Mouse (Mus musculus) gonadal fat pad, adult 2 months (tissue): ENCODE data around the gene Mpp5. TPM values are rescaled to one million over a fixed set of nuclear protein-coding genes. Genes with fewer than 3 reads are reported as not detected.

Source experiments
- DNase-seq: peaks from one replicate; pipeline ENCODE4 v3.0.0-alpha.2; 2012; ENCODE audit warnings: low read depth
- polyA plus RNA-seq: library from polyadenylated mRNA; depleted of rRNA; stranded (reverse); fragments of >200 nt; gene quantifications from 2 replicates; pipeline ENCODE4 v1.2.3, GENCODE M21; 2012; rRNA removed

Mpp5 gene
- polyA plus RNA-seq, 1 experiment: 5.1 TPM

GRCm38 (mm10) chr12:78842429-78842828 is 93.7 kb downstream of the Mpp5 start:
- DNase-seq: peak; percentile 77

GRCm38 (mm10) chr12:78848246-78848645 is 99.5 kb downstream of the Mpp5 start:
- peak; percentile 80 for DNase-seq

GRCm38 (mm10) chr12:78860921-78861495 is 112.3 kb downstream of the Mpp5 start:
- no peak for DNase-seq

- peak; percentile 92 for DNase-seq
Observed at GRCm38 (mm10) chr12:78861496-78862253, 113.0 kb downstream of the Mpp5 start, which contains the start of the genes Atp6v1d and Eif2s1. Gene Atp6v1d (minus strand): TSS chr12:78861638. Gene Eif2s1 (plus strand): TSS chr12:78861819.

- no peak for DNase-seq
Observed at GRCm38 (mm10) chr12:78862254-78862730, 113.6 kb downstream of the Mpp5 start.

- no peak for DNase-seq
Observed at GRCm38 (mm10) chr12:78865434-78865833, 116.7 kb downstream of the Mpp5 start.

GRCm38 (mm10) chr12:78868115-78868514 is 119.4 kb downstream of the Mpp5 start:
- DNase-seq: no peak

- DNase-seq: no peak
Observed at GRCm38 (mm10) chr12:78874581-78874980, 125.9 kb downstream of the Mpp5 start.

- DNase-seq: no peak
Observed at GRCm38 (mm10) chr12:78890062-78890461, 141.4 kb downstream of the Mpp5 start.

Other genes with a start within 250 kb of the Mpp5 start
- gene Fam71d, start 57.4 kb upstream of the Mpp5 start, polyA plus RNA-seq: 0.66 and 2.4 TPM in 2 replicates
- 30.0 and 31.4 TPM in 2 replicates for gene Atp6v1d, start 112.7 kb downstream of the Mpp5 start, polyA plus RNA-seq
- 13.9 and 14.9 TPM in 2 replicates for gene Eif2s1, start 112.9 kb downstream of the Mpp5 start, polyA plus RNA-seq
- 12.7 and 20.7 TPM in 2 replicates for gene Plek2, start 158.1 kb downstream of the Mpp5 start, polyA plus RNA-seq